Mouse (Mus musculus) hindbrain, embryonic 13.5 days (tissue): ENCODE results near the gene Pmp22. TPM values are rescaled to one million over a fixed set of nuclear protein-coding genes. Genes with fewer than 3 reads are reported as not detected.

Experiments used
- ATAC-seq: fragments of 200-750 bp; cut with Nextera tagmentation; 2 replicates; pipeline ENCODE4 v1.8.0; 2017; ENCODE audit warnings: moderate TSS enrichment; ENCODE audit not compliant: low FRiP score
- H3K27ac ChIP-seq: fragments of 300-500 bp; sonication (generic); 2 replicates; pipeline ENCODE4 v1.5.1; 2015; ENCODE audit warnings: inconsistent platforms, mild to moderate bottlenecking, moderate library complexity
- H3K27me3 ChIP-seq: fragments of 300-500 bp; sonication (generic); 2 replicates; pipeline ENCODE4 v1.6.1; 2015; ENCODE audit warnings: mild to moderate bottlenecking, inconsistent platforms
- H3K36me3 ChIP-seq: fragments of 300-500 bp; sonication (generic); 2 replicates; pipeline ENCODE4 v1.6.1; 2015; ENCODE audit warnings: mild to moderate bottlenecking, inconsistent platforms
- H3K4me1 ChIP-seq: fragments of 300-500 bp; sonication (generic); replicated peaks from 2 replicates; pipeline ENCODE4 v1.6.1; 2015; ENCODE audit warnings: inconsistent platforms
- H3K4me2 ChIP-seq: fragments of 300-500 bp; sonication (generic); 2 replicates; pipeline ENCODE4 v1.6.1; 2015; ENCODE audit warnings: inconsistent platforms, mild to moderate bottlenecking, moderate library complexity
- H3K4me3 ChIP-seq: fragments of 300-500 bp; sonication (generic); 2 replicates; pipeline ENCODE4 v1.5.1; 2015; ENCODE audit warnings: mild to moderate bottlenecking, inconsistent platforms
- H3K9ac ChIP-seq: fragments of 300-500 bp; sonication (generic); 2 replicates; pipeline ENCODE4 v1.6.1; 2015; ENCODE audit warnings: mild to moderate bottlenecking, inconsistent platforms
- H3K9me3 ChIP-seq: fragments of 300-500 bp; sonication (generic); 2 replicates; pipeline ENCODE4 v1.6.1; 2016; ENCODE audit warnings: inconsistent platforms
- WGBS: fragments of 180-500 bp; shearing (Covaris S2); methylation state at CpG from one replicate; pipeline ENCODE4 v1.1.7; 2015; 5-methylcytosine and 5-hydroxymethylcytosine counted together
- polyA plus RNA-seq: library from polyadenylated mRNA; unstranded; fragments of >200 nt; fragmentation: Nextera tagmentation; extraction: Ambion mirVana; gene quantifications from 2 replicates; pipeline ENCODE4 v1.2.1, GENCODE M21; 2015

Pmp22 gene
- 37.6 and 43.0 TPM in 2 replicates for polyA plus RNA-seq

- H3K36me3 ChIP-seq, result no peaks in the 10 kb centered on the region
- no peak within 1 kb of the TSS for H3K4me3 ChIP-seq
- H3K9me3 ChIP-seq, result no peaks in the 10 kb centered on the region
- H3K4me1 ChIP-seq, result peaks cover 37% of the 10 kb centered on the region
- 76% methylated on average over 2 of the region's 2 CpGs for WGBS
- no peak for ATAC-seq
- H3K27ac ChIP-seq, result no peak within 1 kb of the TSS
- no peak within 1 kb of the TSS for H3K4me2 ChIP-seq
- no peak within 1 kb of the TSS for H3K9ac ChIP-seq
- H3K27me3 ChIP-seq, result peaks cover 56% of the 10 kb centered on the region
Observed at GRCm38 (mm10) chr11:63128784-63129183, at the start of gene Pmp22. Gene Pmp22, plus strand, starts transcription at chr11:63128982.

GRCm38 (mm10) chr11:63084536-63084935, 44.2 kb upstream of the Pmp22 start:
- H3K27ac ChIP-seq, result no peak overlapping the region
- no peak overlapping the region for H3K4me3 ChIP-seq
- no peak for ATAC-seq
- H3K27me3 ChIP-seq, result no peaks in the 10 kb centered on the region
- no peaks in the 10 kb centered on the region for H3K36me3 ChIP-seq
- H3K4me1 ChIP-seq, result no peaks in the 10 kb centered on the region
- no peak overlapping the region for H3K4me2 ChIP-seq
- 88% methylated on average over 3 of the region's 3 CpGs for WGBS
- no peak overlapping the region for H3K9ac ChIP-seq
- H3K9me3 ChIP-seq, result no peaks in the 10 kb centered on the region

- Histone ChIP-seq H3K27ac (no peak overlapping the region), H3K9me3 (no peaks in the 10 kb centered on the region), H3K36me3 (no peaks in the 10 kb centered on the region), H3K27me3 (no peaks in the 10 kb centered on the region), H3K4me2 (no peak overlapping the region), H3K9ac (no peak overlapping the region), H3K4me1 (no peaks in the 10 kb centered on the region), H3K4me3 (no peak overlapping the region)
- no peak for ATAC-seq
- WGBS, result 91% methylated on average over 6 of the region's 6 CpGs
Observed at GRCm38 (mm10) chr11:63088672-63089071, 40.1 kb upstream of the Pmp22 start.

GRCm38 (mm10) chr11:63090210-63090609, 38.6 kb upstream of the Pmp22 start:
- Histone ChIP-seq H3K4me3 (no peak overlapping the region), H3K36me3 (no peaks in the 10 kb centered on the region), H3K4me1 (no peaks in the 10 kb centered on the region), H3K27me3 (no peaks in the 10 kb centered on the region), H3K27ac (no peak overlapping the region), H3K4me2 (no peak overlapping the region), H3K9me3 (no peaks in the 10 kb centered on the region), H3K9ac (no peak overlapping the region)
- 54% methylated on average over 4 of the region's 4 CpGs for WGBS
- ATAC-seq, result no peak

GRCm38 (mm10) chr11:63090986-63091385, 37.8 kb upstream of the Pmp22 start:
- 93% methylated on average over 6 of the region's 6 CpGs for WGBS
- Histone ChIP-seq H3K4me1 (no peaks in the 10 kb centered on the region), H3K36me3 (no peaks in the 10 kb centered on the region), H3K4me2 (no peak overlapping the region), H3K9me3 (no peaks in the 10 kb centered on the region), H3K4me3 (no peak overlapping the region), H3K27me3 (no peaks in the 10 kb centered on the region), H3K9ac (no peak overlapping the region), H3K27ac (no peak overlapping the region)
- ATAC-seq, result no peak

- H3K27me3 ChIP-seq, result no peaks in the 10 kb centered on the region
- H3K36me3 ChIP-seq, result no peaks in the 10 kb centered on the region
- no peaks in the 10 kb centered on the region for H3K4me1 ChIP-seq
- no peaks in the 10 kb centered on the region for H3K9me3 ChIP-seq
- no peak overlapping the region for H3K4me2 ChIP-seq
- H3K4me3 ChIP-seq, result no peak overlapping the region
- 82% methylated on average over 5 of the region's 5 CpGs for WGBS
- no peak overlapping the region for H3K9ac ChIP-seq
- no peak overlapping the region for H3K27ac ChIP-seq
- ATAC-seq, result no peak
Observed at GRCm38 (mm10) chr11:63092271-63092670, 36.5 kb upstream of the Pmp22 start.

GRCm38 (mm10) chr11:63093601-63094000, 35.2 kb upstream of the Pmp22 start:
- WGBS, result 79% methylated on average over 5 of the region's 5 CpGs
- Histone ChIP-seq H3K4me2 (no peak overlapping the region), H3K4me3 (no peak overlapping the region), H3K36me3 (no peaks in the 10 kb centered on the region), H3K27me3 (no peaks in the 10 kb centered on the region), H3K27ac (no peak overlapping the region), H3K9ac (no peak overlapping the region), H3K4me1 (no peaks in the 10 kb centered on the region), H3K9me3 (no peaks in the 10 kb centered on the region)
- no peak for ATAC-seq

- Histone ChIP-seq H3K36me3 (no peaks in the 10 kb centered on the region), H3K9me3 (no peaks in the 10 kb centered on the region), H3K9ac (no peak overlapping the region), H3K4me2 (no peak overlapping the region), H3K27ac (no peak overlapping the region), H3K27me3 (no peaks in the 10 kb centered on the region), H3K4me3 (no peak overlapping the region), H3K4me1 (no peaks in the 10 kb centered on the region)
- no peak for ATAC-seq
- WGBS, result 90% methylated on average over 8 of the region's 8 CpGs
Observed at GRCm38 (mm10) chr11:63094496-63094895, 34.3 kb upstream of the Pmp22 start.

GRCm38 (mm10) chr11:63098016-63098415, 30.8 kb upstream of the Pmp22 start:
- H3K4me3 ChIP-seq, result no peak overlapping the region
- 84% methylated on average over 3 of the region's 3 CpGs for WGBS
- no peak overlapping the region for H3K27ac ChIP-seq
- H3K4me2 ChIP-seq, result no peak overlapping the region
- no peaks in the 10 kb centered on the region for H3K9me3 ChIP-seq
- no peaks in the 10 kb centered on the region for H3K27me3 ChIP-seq
- no peak for ATAC-seq
- H3K4me1 ChIP-seq, result no peaks in the 10 kb centered on the region
- no peaks in the 10 kb centered on the region for H3K36me3 ChIP-seq
- H3K9ac ChIP-seq, result no peak overlapping the region

GRCm38 (mm10) chr11:63099390-63099789, 29.4 kb upstream of the Pmp22 start:
- H3K4me2 ChIP-seq, result no peak overlapping the region
- H3K4me3 ChIP-seq, result no peak overlapping the region
- no peaks in the 10 kb centered on the region for H3K36me3 ChIP-seq
- H3K27ac ChIP-seq, result no peak overlapping the region
- no peaks in the 10 kb centered on the region for H3K27me3 ChIP-seq
- no peaks in the 10 kb centered on the region for H3K4me1 ChIP-seq
- no peak overlapping the region for H3K9ac ChIP-seq
- H3K9me3 ChIP-seq, result no peaks in the 10 kb centered on the region
- no peak for ATAC-seq
- 86% methylated on average over 3 of the region's 3 CpGs for WGBS

GRCm38 (mm10) chr11:63103256-63103655, 25.5 kb upstream of the Pmp22 start:
- no peak overlapping the region for H3K9ac ChIP-seq
- H3K27ac ChIP-seq, result no peak overlapping the region
- 82% methylated on average over 7 of the region's 7 CpGs for WGBS
- no peaks in the 10 kb centered on the region for H3K9me3 ChIP-seq
- H3K36me3 ChIP-seq, result no peaks in the 10 kb centered on the region
- H3K4me1 ChIP-seq, result no peaks in the 10 kb centered on the region
- H3K4me3 ChIP-seq, result no peak overlapping the region
- no peaks in the 10 kb centered on the region for H3K27me3 ChIP-seq
- no peak overlapping the region for H3K4me2 ChIP-seq
- ATAC-seq, result no peak

- no peaks in the 10 kb centered on the region for H3K4me1 ChIP-seq
- H3K27ac ChIP-seq, result no peak overlapping the region
- H3K4me2 ChIP-seq, result no peak overlapping the region
- no peak for ATAC-seq
- H3K9me3 ChIP-seq, result no peaks in the 10 kb centered on the region
- H3K4me3 ChIP-seq, result no peak overlapping the region
- no peaks in the 10 kb centered on the region for H3K36me3 ChIP-seq
- H3K27me3 ChIP-seq, result no peaks in the 10 kb centered on the region
- WGBS, result 90% methylated on average over 2 of the region's 2 CpGs
- H3K9ac ChIP-seq, result no peak overlapping the region
Observed at GRCm38 (mm10) chr11:63104026-63104425, 24.8 kb upstream of the Pmp22 start.

- WGBS, result 33% methylated on average over 1 of the region's 1 CpGs
- Histone ChIP-seq H3K36me3 (no peaks in the 10 kb centered on the region), H3K27ac (no peak overlapping the region), H3K9ac (no peak overlapping the region), H3K4me1 (no peaks in the 10 kb centered on the region), H3K4me2 (no peak overlapping the region), H3K27me3 (no peaks in the 10 kb centered on the region), H3K9me3 (no peaks in the 10 kb centered on the region), H3K4me3 (no peak overlapping the region)
- no peak for ATAC-seq
Observed at GRCm38 (mm10) chr11:63109230-63109775, 19.5 kb upstream of the Pmp22 start.
